19 mouse cellular contexts compared by ENCODE assay signal in genomic region chr6:126016991-126017390, GRCm38 (mm10).
DNase-seq lines count a peak whose midpoint lies in the region; ATAC-seq and TF ChIP-seq lines count a peak whose summit lies in the region.
"Had no signal": no experiment of that assay in that cellular context is flagged by ENCODE, and none has a peak within 500 bp of the region (broad histone marks: within the 10 kb centered on the region; RNA-seq: fewer than 3 reads in every experiment).

No protein-coding gene starts in this region.

- peak; percentile 14 to 33 for DNase-seq in cerebellum, postnatal 14 days
- DNase-seq in cerebellum, adult 11-12 months, result no peak
- DNase-seq in NIH3T3 (ENCODE audit: low read depth), result peak; percentile 68
- peak; percentile 58 for DNase-seq in lung, postnatal 10 days
- no peak for DNase-seq in urinary bladder, postnatal 4 days (ENCODE audit: low spot score in 2 of 2)
- DNase-seq: kidney, adult 8-10 months; kidney, postnatal 36 days; liver; right cerebral cortex, postnatal 25 days; thymus, postnatal 14 days had no signal

- H3K27ac ChIP-seq in intestine, postnatal 0 days (ENCODE audit: low read depth, low read length), result no peak overlapping the region
- H3K27ac ChIP-seq in intestine, embryonic 15.5 days, result no peak overlapping the region
- H3K27ac ChIP-seq: embryonic facial prominence, embryonic 10.5 days; forebrain, embryonic 15.5 days; lung, embryonic 15.5 days; midbrain, embryonic 10.5 days; neural tube, embryonic 13.5 days had no signal

- H3K4me1 ChIP-seq in intestine, postnatal 0 days (replicated peaks; ENCODE audit: control insufficient read depth, insufficient read depth, low read length), result no peaks in the 10 kb centered on the region
- no peaks in the 10 kb centered on the region for H3K4me1 ChIP-seq in intestine, embryonic 15.5 days (replicated peaks)
- H3K4me1 ChIP-seq: forebrain, embryonic 15.5 days; midbrain, embryonic 10.5 days; neural tube, embryonic 13.5 days had no signal

- H3K9ac ChIP-seq in intestine, postnatal 0 days (ENCODE audit: low read depth, low read length), result no peak overlapping the region
- no peak overlapping the region for H3K9ac ChIP-seq in intestine, embryonic 15.5 days
- H3K9ac ChIP-seq: forebrain, embryonic 15.5 days; lung, embryonic 15.5 days; neural tube, embryonic 13.5 days had no signal

- ATAC-seq in intestine, postnatal 0 days, result no peak
- ATAC-seq in intestine, embryonic 15.5 days, result no peak
- ATAC-seq: forebrain, embryonic 15.5 days; hindbrain, embryonic 16.5 days had no signal

- H3K36me3 ChIP-seq in intestine, postnatal 0 days (ENCODE audit: control insufficient read depth, insufficient read depth), result no peaks in the 10 kb centered on the region
- H3K36me3 ChIP-seq in intestine, embryonic 15.5 days, result no peaks in the 10 kb centered on the region
- H3K36me3 ChIP-seq: embryonic facial prominence, embryonic 10.5 days; forebrain, embryonic 15.5 days; lung, embryonic 15.5 days; midbrain, embryonic 10.5 days; neural tube, embryonic 13.5 days had no signal

- no peaks in the 10 kb centered on the region for H3K9me3 ChIP-seq in intestine, postnatal 0 days (ENCODE audit: control insufficient read depth)
- H3K9me3 ChIP-seq in intestine, embryonic 15.5 days, result no peaks in the 10 kb centered on the region
- H3K9me3 ChIP-seq: embryonic facial prominence, embryonic 10.5 days; forebrain, embryonic 15.5 days; lung, embryonic 15.5 days; midbrain, embryonic 10.5 days; neural tube, embryonic 13.5 days had no signal

- TF ChIP-seq CTCF in intestine, postnatal 0 days (IDR thresholded peaks at IDR 0.05; ENCODE audit: low read depth), result peak; percentile 34

- H3K27me3 ChIP-seq in intestine, postnatal 0 days (replicated peaks; ENCODE audit: control insufficient read depth, insufficient read depth, low read length), result no peaks in the 10 kb centered on the region
- H3K27me3 ChIP-seq in intestine, embryonic 15.5 days (replicated peaks), result no peaks in the 10 kb centered on the region
- H3K27me3 ChIP-seq: forebrain, embryonic 15.5 days; lung, embryonic 15.5 days; neural tube, embryonic 13.5 days had no signal

- 80% methylated on average over 2 of the region's 2 CpGs for WGBS in intestine, postnatal 0 days
- WGBS in intestine, embryonic 15.5 days, result 82% methylated on average over 2 of the region's 2 CpGs

- H3K4me3 ChIP-seq in intestine, postnatal 0 days (ENCODE audit: low read depth, low read length), result no peak overlapping the region
- H3K4me3 ChIP-seq in intestine, embryonic 15.5 days (replicated peaks), result no peak overlapping the region
- H3K4me3 ChIP-seq: embryonic facial prominence, embryonic 10.5 days; forebrain, embryonic 15.5 days; lung, embryonic 15.5 days; midbrain, embryonic 10.5 days; neural tube, embryonic 13.5 days had no signal

- H3K4me2 ChIP-seq in intestine, postnatal 0 days (replicated peaks; ENCODE audit: low read depth), result no peak overlapping the region
- no peak overlapping the region for H3K4me2 ChIP-seq in intestine, embryonic 15.5 days (replicated peaks)
- H3K4me2 ChIP-seq: forebrain, embryonic 15.5 days; heart, embryonic 11.5 days; lung, embryonic 15.5 days; neural tube, embryonic 13.5 days had no signal

Comparison
In these comparisons a context has a peak if more than half of its experiments do, and no peak if none do; other contexts are left out.
1. DNase-seq: peak in cerebellum, postnatal 14 days (2 of 2), NIH3T3 (single experiment) and lung, postnatal 10 days (single experiment); none in cerebellum, adult 11-12 months (single experiment) and urinary bladder, postnatal 4 days (0 of 2).